Mouse (Mus musculus): ENCODE measurements around the gene Gm9736. TPM values are rescaled to one million over a fixed set of nuclear protein-coding genes. Genes with fewer than 3 reads are reported as not detected.
"Not testable (repeated sequence)": the region's sequence is repeated elsewhere in the genome, so short reads cannot be mapped to it uniquely, and the experiment has no call there.

Gene Gm9736
- polyA plus RNA-seq, 3 experiments from 2014 or later: not detected

DNA sequence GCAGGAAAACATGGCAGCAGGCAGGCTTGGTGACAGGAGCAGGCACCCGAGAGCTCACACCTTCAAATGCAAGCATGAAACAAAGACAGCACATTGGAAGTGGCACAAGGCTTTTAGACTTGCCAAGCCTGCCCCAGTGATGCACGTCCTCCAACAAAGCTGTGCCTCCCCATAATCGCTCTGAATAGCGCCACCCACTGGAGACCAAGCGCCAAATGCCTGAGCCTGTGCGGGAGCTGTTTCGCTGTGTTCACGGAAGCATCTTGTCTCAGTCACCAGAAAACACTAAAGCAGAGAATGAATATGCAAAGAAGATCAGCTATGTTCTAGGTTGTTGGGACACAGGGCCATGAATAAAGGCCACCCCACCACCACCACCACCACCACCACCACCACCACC lies 26.3 kb downstream of the Gm9736 start:
- ATAC-seq: no peak

DNA sequence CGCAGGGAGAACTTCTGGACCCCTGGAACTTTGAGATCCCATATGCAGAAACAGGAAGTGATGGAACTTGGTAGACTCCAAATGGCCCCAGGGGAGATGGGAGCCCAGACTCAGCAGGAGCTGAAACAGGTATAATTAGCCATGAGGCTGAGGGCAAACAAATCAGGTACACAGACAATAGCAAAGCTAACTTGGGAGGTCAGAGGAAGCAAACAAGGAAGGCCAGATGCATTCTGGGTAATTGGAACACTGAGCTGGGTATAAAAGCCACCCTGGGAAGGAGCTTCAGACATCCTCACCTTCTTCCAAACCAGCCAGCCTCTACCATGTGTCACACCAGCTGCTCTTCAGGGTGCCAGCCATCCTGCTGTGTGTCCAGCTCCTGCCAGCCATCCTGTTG lies 30.9 kb downstream of the Gm9736 start, which contains the start of gene Krtap12-1:
Gene Krtap12-1 (plus strand): TSS at position 301 of the 400 bp plus-strand sequence.
- not testable (repeated sequence) for ATAC-seq

DNA sequence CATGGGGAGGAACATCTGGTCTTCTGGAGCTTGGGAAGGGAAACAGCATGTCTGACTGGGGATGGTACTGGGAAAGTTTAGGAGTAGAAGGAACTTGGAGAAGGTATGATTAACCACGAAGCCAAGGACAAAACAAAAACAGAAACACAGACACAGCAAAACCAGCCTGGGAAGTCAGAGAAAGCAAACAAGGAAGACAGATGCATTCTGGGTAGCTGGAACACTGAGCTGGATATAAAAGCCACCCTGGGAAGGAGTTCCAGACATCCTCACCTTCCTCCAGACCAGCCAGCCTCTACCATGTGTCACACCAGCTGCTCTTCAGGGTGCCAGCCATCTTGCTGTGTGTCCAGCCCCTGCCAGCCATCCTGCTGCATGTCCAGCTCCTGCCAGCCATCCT lies 35.6 kb downstream of the Gm9736 start, which contains the start of gene Gm10142:
Gene Gm10142 (plus strand): TSS at position 301 of the 400 bp plus-strand sequence.
- ATAC-seq: no peak

DNA sequence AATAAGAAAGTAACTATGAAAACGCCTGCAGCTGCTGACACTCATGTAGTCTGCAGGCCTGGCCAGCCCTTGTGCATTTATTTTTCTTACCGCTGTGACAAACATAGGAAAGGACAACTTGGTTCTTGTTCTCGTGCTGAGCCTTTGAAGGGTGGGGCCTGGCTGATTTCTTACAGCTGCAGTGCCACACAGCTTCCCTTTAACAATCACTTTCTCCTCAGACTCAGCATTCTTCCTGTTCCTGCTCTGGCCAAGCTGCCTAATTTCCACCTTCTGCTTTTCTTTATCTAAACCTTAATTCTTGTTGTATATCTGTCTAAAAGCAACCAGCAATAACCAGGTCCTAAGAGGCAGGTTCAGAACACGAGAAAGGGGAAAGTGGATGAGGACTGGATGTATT lies 37.4 kb downstream of the Gm9736 start:
- no peak for ATAC-seq

DNA sequence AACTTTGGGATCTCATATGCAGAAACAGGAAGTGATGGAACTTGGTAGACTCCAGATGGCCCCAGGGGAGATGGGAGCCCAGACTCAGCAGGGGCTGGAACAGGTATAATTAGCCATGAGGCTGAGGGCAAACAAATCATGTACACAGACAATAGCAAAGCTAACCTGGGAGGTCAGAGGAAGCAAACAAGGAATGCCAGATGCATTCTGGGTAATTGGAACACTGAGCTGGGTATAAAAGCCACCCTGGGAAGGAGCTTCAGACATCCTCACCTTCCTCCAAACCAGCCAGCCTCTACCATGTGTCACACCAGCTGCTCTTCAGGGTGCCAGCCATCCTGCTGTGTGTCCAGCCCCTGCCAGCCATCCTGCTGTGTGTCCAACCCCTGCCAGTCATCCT lies 40.0 kb downstream of the Gm9736 start, which contains the start of gene Gm10024:
Gene Gm10024 (plus strand): TSS at position 301 of the 400 bp plus-strand sequence.
- ATAC-seq: not testable (repeated sequence)

DNA sequence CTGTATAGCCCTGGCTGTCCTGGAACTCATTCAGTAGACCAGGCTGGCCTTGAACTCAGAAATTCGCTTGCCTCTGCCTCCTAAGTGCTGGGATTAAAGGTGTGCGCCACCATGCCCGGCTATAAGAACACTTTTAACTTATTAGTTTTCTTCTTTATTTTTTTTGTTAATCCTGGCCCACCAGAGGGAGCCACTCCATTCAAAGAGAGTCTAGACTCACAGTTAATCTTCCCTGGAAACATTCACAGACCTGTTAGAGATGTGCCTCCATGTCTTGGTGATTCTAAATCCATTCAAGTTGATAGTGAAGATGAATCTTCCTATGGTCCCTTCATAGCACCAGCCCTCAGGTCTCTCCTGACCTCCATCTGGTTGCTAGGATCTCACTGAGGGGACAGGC lies 41.3 kb downstream of the Gm9736 start:
- no peak for ATAC-seq

DNA sequence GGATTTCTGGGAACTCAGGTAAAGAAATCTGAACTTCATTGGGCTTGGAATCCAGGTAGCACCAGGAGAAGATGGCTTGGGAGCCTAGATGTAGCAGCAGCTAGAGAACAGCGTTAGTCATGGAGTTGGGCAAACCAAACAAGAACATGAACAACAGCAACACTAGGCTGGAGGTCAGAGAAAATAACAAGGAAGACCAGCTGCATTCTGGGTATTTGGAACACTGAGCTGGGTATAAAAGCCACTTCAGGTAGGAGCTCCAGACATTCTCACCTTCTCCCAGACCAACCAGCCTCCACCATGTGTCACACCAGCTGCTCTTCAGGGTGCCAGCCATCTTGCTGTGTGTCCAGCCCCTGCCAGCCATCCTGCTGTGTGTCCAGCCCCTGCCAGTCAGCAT lies 44.8 kb downstream of the Gm9736 start, which contains the start of gene Gm10272:
Gene Gm10272 (plus strand): TSS at position 301 of the 400 bp plus-strand sequence.
- ATAC-seq: no peak

Other genes with a start within 250 kb of the Gm9736 start
- 10 to 100 TPM; 13.7 to 16.1 (median 15.1) TPM for gene Fam207a, start 235.6 kb downstream of the Gm9736 start, polyA plus RNA-seq (2017; shearing (Covaris generic))
- 100 to 1,000 TPM; 493 to 517 (median 499) TPM for gene Itgb2, start 221.1 kb downstream of the Gm9736 start, polyA plus RNA-seq (2017; shearing (Covaris generic))
- 100 to 1,000 TPM in 2 of 3 experiments, 10 to 100 TPM in 1; 83.7 to 113 (median 112) TPM for gene Pttg1ip, start 169.6 kb downstream of the Gm9736 start, polyA plus RNA-seq (2017; shearing (Covaris generic))
- gene Sumo3, start 145.3 kb downstream of the Gm9736 start, polyA plus RNA-seq (2017; shearing (Covaris generic)): 10 to 100 TPM; 73.1 to 90.7 (median 74.3) TPM
- gene Gm49325, start 145.2 kb downstream of the Gm9736 start, polyA plus RNA-seq (2017; shearing (Covaris generic)): 10 to 100 TPM in 1 of 3 experiments, 1 to 10 TPM in 1, not detected in 1; 3.6 to 10.0 TPM
- 10 to 100 TPM; 41.1 to 55.4 (median 50.1) TPM for gene Ube2g2, start 129.1 kb downstream of the Gm9736 start, polyA plus RNA-seq (2017; shearing (Covaris generic))
- gene Tspear, start 64.8 kb downstream of the Gm9736 start, polyA plus RNA-seq (2017; shearing (Covaris generic)): under 1 TPM; 0.26 to 0.54 (median 0.28) TPM
- gene Gm19402, start 60.6 kb downstream of the Gm9736 start, polyA plus RNA-seq (2017; shearing (Covaris generic)): not detected
- not detected for gene Gm9508, start 54.1 kb downstream of the Gm9736 start, polyA plus RNA-seq (2017; shearing (Covaris generic))
- not detected for gene Gm10272, start 44.7 kb downstream of the Gm9736 start, polyA plus RNA-seq (2017; shearing (Covaris generic))
- gene Gm10024, start 39.9 kb downstream of the Gm9736 start, polyA plus RNA-seq (2017; shearing (Covaris generic)): not detected
- gene Gm10142, start 35.5 kb downstream of the Gm9736 start, polyA plus RNA-seq (2017; shearing (Covaris generic)): not detected
- not detected for gene Krtap12-1, start 30.8 kb downstream of the Gm9736 start, polyA plus RNA-seq (2017; shearing (Covaris generic))
- gene Gm10100, start 24.9 kb downstream of the Gm9736 start, polyA plus RNA-seq (2017; shearing (Covaris generic)): not detected
- gene Gm18596, start 8.7 kb downstream of the Gm9736 start, polyA plus RNA-seq (2017; shearing (Covaris generic)): not detected
- gene Gm3233, start 8.3 kb upstream of the Gm9736 start, polyA plus RNA-seq (2017; shearing (Covaris generic)): not detected
- not detected for gene Gm3238, start 20.0 kb upstream of the Gm9736 start, polyA plus RNA-seq (2017; shearing (Covaris generic))
- not detected for gene Gm7138, start 25.6 kb upstream of the Gm9736 start, polyA plus RNA-seq (2017; shearing (Covaris generic))
- gene Gm3250, start 31.2 kb upstream of the Gm9736 start, polyA plus RNA-seq (2017; shearing (Covaris generic)): not detected
- gene Gm7137, start 36.8 kb upstream of the Gm9736 start, polyA plus RNA-seq (2017; shearing (Covaris generic)): not detected
- gene Gm9639, start 43.7 kb upstream of the Gm9736 start, polyA plus RNA-seq (2017; shearing (Covaris generic)): not detected
- gene Gm19668, start 47.8 kb upstream of the Gm9736 start, polyA plus RNA-seq (2017; shearing (Covaris generic)): not detected
- gene Gm9507, start 60.5 kb upstream of the Gm9736 start, polyA plus RNA-seq (2017; shearing (Covaris generic)): not detected
- not detected for gene Gm2696, start 63.3 kb upstream of the Gm9736 start, polyA plus RNA-seq (2017; shearing (Covaris generic))
- gene Krtap10-4, start 75.7 kb upstream of the Gm9736 start, polyA plus RNA-seq (2017; shearing (Covaris generic)): not detected
- gene Krtap10-10, start 84.6 kb upstream of the Gm9736 start, polyA plus RNA-seq (2017; shearing (Covaris generic)): not detected
- gene Gm36176, start 95.4 kb upstream of the Gm9736 start, polyA plus RNA-seq (2017; shearing (Covaris generic)): not detected
- gene Gm10318, start 101.5 kb upstream of the Gm9736 start, polyA plus RNA-seq (2017; shearing (Covaris generic)): not detected
- gene Gm3285, start 110.6 kb upstream of the Gm9736 start, polyA plus RNA-seq (2017; shearing (Covaris generic)): not detected
- gene Lrrc3, start 151.2 kb upstream of the Gm9736 start, polyA plus RNA-seq (2017; shearing (Covaris generic)): not detected
- gene Trpm2, start 219.2 kb upstream of the Gm9736 start, polyA plus RNA-seq (2017; shearing (Covaris generic)): under 1 TPM in 2 of 3 experiments, not detected in 1; 0.13 to 0.59 TPM
- 1 to 10 TPM; 5.9 to 9.5 (median 7.7) TPM for gene 1810043G02Rik, start 227.2 kb upstream of the Gm9736 start, polyA plus RNA-seq (2017; shearing (Covaris generic))

All from inflammation-experienced regulatory T-cells, adult 6 months (primary cell).